Mouse (Mus musculus) lung, adult 2 months (tissue): Measurements from ENCODE around the gene Tmc5.

Experiments used
- CTCF ChIP-seq: fragments of 200-500 bp; IDR thresholded peaks from 2 replicates; pipeline ENCODE4 v1.5.1; 2011; ENCODE audit warnings: mild to moderate bottlenecking, low read length, control low read depth; ENCODE audit not compliant: insufficient read depth
- POLR2A ChIP-seq: fragments of 200-500 bp; IDR thresholded peaks from 2 replicates; pipeline ENCODE4 v1.6.1; 2011; ENCODE audit warnings: low read depth, mild to moderate bottlenecking, control low read depth, low read length, borderline replicate concordance; ENCODE audit errors: extremely low read depth

DNA sequence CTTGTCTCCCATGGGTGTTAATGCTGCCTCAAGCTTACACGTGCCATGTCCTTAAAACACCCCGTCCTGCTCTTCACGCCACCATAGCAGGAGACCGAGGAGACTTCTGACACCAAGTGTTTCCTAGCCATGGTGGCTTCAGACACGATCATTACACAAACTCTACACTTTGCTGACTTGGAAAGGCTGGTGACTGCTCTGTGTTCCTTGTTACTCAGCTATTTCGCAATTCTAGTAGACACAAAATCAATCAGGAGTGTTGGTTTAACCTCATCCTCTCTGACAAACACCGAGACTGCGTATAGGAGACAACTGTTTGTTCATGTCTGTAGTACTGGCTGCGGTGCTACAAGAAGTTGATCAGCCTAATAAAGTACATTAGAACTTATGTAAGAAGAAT lies 101.8 kb downstream of the Tmc5 start:
- TF ChIP-seq POLR2A, result no peak
- TF ChIP-seq CTCF, result no peak
